Mouse (Mus musculus): Measurements from ENCODE around the gene Zscan22. TPM values are rescaled to one million over a fixed set of nuclear protein-coding genes. Genes with fewer than 3 reads are reported as not detected.
A peak's percentile ranks its signal among the peaks of the same experiment; 100 is the strongest.
"Not testable (repeated sequence)": the region's sequence is repeated elsewhere in the genome, so short reads cannot be mapped to it uniquely, and the experiment has no call there.

Gene Zscan22
- polyA plus RNA-seq, 1 experiment = 12.5 TPM

DNA sequence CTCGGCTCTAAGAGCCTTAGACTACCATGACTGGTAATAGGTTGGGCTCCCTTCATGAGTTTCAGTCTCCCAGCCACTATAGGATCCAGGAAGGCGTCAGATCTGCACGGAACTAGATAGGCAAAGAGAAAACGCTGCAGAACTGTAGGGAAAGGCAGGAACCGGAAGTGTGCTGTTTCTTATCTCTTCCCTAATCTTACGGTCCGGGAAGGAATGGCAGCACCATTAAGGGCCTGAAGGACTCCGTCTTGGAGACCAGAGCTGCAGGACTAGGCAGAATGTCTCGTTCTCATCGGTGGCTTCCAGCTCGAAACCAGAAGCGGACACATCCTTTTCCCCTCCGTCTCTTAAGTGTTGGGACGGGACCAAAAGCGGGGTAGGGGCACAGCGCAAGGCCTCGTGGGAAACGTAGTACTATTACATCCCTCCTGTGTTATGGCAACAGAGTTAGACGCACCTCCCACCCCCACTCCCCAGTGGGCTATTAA lies 12.6 kb downstream of the Zscan22 start:
- no peaks in the 10 kb centered on the region for H3K27me3 ChIP-seq (replicated peaks; ENCODE audit: control insufficient read depth, insufficient read depth, low read length)
- H3K27ac ChIP-seq (ENCODE audit: insufficient read depth, low read depth, low read length) = peak overlapping the region; percentile 59
- no peak for TF ChIP-seq CTCF (conservative IDR thresholded peaks at IDR 0.05; ENCODE audit: insufficient read depth, insufficient read length, low read depth, low read length)
- peak; percentile 26 for TF ChIP-seq POLR2A (IDR thresholded peaks at IDR 0.05; ENCODE audit: low read depth, low read length)
- WGBS = 7% methylated on average over 19 of the region's 19 CpGs
- H3K4me1 ChIP-seq (ENCODE audit: control insufficient read depth, insufficient read depth, low read length) = peaks cover 3% of the 10 kb centered on the region; the same call in 1 of the 2 replicates
- H3K36me3 ChIP-seq (ENCODE audit: control insufficient read depth, insufficient read depth, low read length) = no peaks in the 10 kb centered on the region
- peak overlapping the region; percentile 59 for H3K4me3 ChIP-seq (ENCODE audit: insufficient read depth, low read depth, low read length)
- DNase-seq = peak; percentile 69

DNA sequence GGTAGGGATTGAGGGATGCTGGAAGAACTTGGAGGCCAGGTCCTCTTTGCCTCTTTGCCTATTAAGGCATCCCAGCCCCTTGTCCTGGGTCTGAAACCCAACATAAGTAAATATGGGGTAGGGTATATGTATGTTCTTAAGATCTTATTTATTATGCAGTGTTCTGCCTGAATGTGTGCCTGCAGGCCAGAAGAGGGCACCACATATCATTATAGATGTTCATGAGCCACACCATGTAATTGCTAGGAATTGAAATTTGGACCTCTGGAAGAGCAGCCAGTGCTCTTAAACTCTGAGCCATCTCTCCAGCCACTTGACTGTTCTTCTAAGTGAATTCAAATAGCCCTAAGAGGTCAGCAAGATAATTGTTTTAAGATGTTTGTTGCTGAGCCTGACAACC lies 15.9 kb downstream of the Zscan22 start:
- Histone ChIP-seq H3K4me3 (ENCODE audit: insufficient read depth, low read depth, low read length) (no peak overlapping the region), H3K4me1 (ENCODE audit: control insufficient read depth, insufficient read depth, low read length) (peaks cover 3% of the 10 kb centered on the region; the same call in 1 of the 2 replicates), H3K27ac (ENCODE audit: insufficient read depth, low read depth, low read length) (no peak overlapping the region), H3K27me3 (replicated peaks; ENCODE audit: control insufficient read depth, insufficient read depth, low read length) (no peaks in the 10 kb centered on the region), H3K36me3 (ENCODE audit: control insufficient read depth, insufficient read depth, low read length) (no peaks in the 10 kb centered on the region)
- no peak for TF ChIP-seq POLR2A (IDR thresholded peaks at IDR 0.05; ENCODE audit: low read depth, low read length)
- TF ChIP-seq CTCF (conservative IDR thresholded peaks at IDR 0.05; ENCODE audit: insufficient read depth, insufficient read length, low read depth, low read length) = peak; percentile 47
- DNase-seq = peak; percentile 31

DNA sequence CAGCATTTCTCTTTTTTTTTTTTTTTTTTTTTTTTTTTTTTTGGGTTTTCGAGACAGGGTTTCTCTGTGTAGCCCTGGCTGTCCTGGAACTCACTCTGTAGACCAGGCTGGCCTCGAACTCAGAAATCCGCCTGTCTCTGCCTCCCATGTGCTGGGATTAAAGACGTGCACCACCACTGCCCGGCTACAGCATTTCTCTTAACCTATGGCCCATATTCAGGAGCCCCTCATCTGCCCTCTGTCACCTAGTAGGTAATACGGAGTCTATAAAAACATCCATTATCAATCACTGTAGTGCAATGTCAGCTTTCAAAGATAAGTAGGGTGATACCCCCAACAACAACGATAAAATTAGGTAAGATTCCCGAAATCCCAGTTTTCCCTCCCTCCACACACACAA lies 22.9 kb downstream of the Zscan22 start:
- not testable (repeated sequence) for DNase-seq; H3K4me1 ChIP-seq (ENCODE audit: control insufficient read depth, insufficient read depth, low read length); H3K4me3 ChIP-seq (ENCODE audit: insufficient read depth, low read depth, low read length); H3K36me3 ChIP-seq (ENCODE audit: control insufficient read depth, insufficient read depth, low read length); H3K27me3 ChIP-seq (replicated peaks; ENCODE audit: control insufficient read depth, insufficient read depth, low read length); H3K27ac ChIP-seq (ENCODE audit: insufficient read depth, low read depth, low read length)
- WGBS = 85% methylated on average over 7 of the region's 8 CpGs

DNA sequence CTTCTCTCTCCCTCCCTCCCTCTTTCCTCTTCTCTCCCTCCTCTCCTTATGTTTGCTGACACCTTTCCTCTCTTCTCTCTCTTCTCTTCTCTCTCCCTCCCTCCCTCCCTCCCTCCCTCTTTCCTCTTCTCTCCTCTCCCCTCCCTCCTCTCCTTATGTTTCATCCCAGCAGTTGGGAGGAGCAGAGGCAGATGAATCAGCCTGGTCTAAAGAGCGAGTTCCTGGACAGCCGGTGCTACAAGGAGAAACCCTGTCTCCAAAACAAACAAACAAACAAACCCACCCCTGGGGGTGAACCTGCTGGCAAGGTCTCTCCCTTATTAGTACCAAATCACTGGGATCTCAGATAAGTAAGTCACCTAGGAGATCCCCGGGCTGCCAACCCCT lies 23.7 kb downstream of the Zscan22 start:
- no peak for TF ChIP-seq POLR2A (IDR thresholded peaks at IDR 0.05; ENCODE audit: low read depth, low read length)
- TF ChIP-seq CTCF (conservative IDR thresholded peaks at IDR 0.05; ENCODE audit: insufficient read depth, insufficient read length, low read depth, low read length) = no peak
- no peak for DNase-seq

DNA sequence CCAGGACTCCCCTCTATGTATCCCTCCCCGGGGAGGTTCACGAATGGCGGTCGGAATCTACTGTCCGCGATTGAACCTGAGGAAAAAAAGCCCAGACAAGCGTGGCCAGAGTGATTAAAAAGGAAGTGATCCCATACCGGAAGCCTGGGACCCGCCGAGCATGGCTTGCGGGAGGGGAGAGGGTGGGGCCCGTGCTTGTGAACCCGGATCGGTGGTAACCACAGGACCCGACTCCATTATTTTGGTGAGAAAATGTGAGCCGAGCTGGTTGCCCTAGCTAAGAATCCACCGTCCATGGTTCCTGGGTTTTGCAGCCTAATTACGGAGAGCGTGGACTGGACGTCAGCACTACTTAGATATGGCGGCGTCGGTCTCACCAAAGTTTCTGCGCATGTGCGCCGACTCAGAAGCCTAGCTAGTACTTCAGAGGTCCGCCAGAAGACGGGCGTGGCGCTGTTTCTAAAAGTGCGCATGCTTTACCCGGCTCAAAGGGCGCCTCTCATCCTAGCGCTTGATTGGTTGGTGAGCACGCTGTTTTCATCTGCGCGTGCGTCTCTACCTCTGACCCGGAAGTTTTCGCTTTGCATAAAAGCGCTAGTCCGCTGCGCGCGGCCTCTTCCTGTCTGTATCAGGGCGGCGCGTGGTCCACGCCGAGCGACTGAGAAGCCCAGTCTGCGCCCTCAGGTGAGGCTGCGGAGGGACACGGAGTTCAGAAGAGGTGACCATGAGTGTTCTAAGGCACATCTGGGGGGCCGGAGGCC lies 24.3 kb downstream of the Zscan22 start, which contains the start of gene Rps5:
Gene Rps5, plus strand, starts transcription at position 586 of the 761 bp plus-strand sequence.
- H3K27me3 ChIP-seq (replicated peaks; ENCODE audit: control insufficient read depth, insufficient read depth, low read length) = no peaks in the 10 kb centered on the region
- TF ChIP-seq POLR2A (IDR thresholded peaks at IDR 0.05; ENCODE audit: low read depth, low read length) = peak; percentile 75
- TF ChIP-seq CTCF (conservative IDR thresholded peaks at IDR 0.05; ENCODE audit: insufficient read depth, insufficient read length, low read depth, low read length) = peak; percentile 77
- peaks cover 8% of the 10 kb centered on the region for H3K4me1 ChIP-seq (ENCODE audit: control insufficient read depth, insufficient read depth, low read length)
- H3K36me3 ChIP-seq (ENCODE audit: control insufficient read depth, insufficient read depth, low read length) = peaks cover 3% of the 10 kb centered on the region; the same call in 1 of the 2 replicates
- H3K27ac ChIP-seq (ENCODE audit: insufficient read depth, low read depth, low read length) = peak within 1 kb of the TSS; percentile 80
- peak within 1 kb of the TSS; percentile 90 for H3K4me3 ChIP-seq (ENCODE audit: insufficient read depth, low read depth, low read length)
- peak; percentile 99 for DNase-seq
- under 1% methylated on average over 55 of the region's 55 CpGs for WGBS

More for the DNA sequence above, 23.7 kb downstream of the Zscan22 start:
- H3K27ac ChIP-seq (ENCODE audit: insufficient read depth, low read depth, low read length) = peak overlapping the region; percentile 80
- H3K4me1 ChIP-seq (ENCODE audit: control insufficient read depth, insufficient read depth, low read length) = peaks cover 8% of the 10 kb centered on the region
- no peaks in the 10 kb centered on the region for H3K27me3 ChIP-seq (replicated peaks; ENCODE audit: control insufficient read depth, insufficient read depth, low read length)
- H3K4me3 ChIP-seq (ENCODE audit: insufficient read depth, low read depth, low read length) = peak overlapping the region; percentile 68
- peaks cover 3% of the 10 kb centered on the region; the same call in 1 of the 2 replicates for H3K36me3 ChIP-seq (ENCODE audit: control insufficient read depth, insufficient read depth, low read length)
- WGBS = 2% methylated on average over 3 of the region's 3 CpGs

DNA sequence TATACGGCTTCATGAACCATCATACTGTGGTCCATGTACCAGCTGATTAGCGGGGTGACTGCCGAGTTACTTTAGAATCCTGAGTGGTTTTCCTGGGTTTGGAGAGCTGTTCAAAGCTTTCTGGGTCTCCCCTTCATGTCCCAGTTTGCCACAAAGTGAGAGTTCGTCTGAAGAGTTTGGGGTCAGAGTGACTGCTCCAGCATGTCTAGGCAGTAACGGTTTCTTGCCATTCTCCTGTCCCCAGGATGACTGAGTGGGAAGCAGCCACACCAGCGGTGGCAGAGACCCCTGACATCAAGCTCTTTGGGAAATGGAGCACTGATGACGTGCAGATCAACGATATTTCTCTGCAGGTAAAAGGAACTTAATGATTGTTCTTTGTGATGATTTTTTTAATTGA lies 25.1 kb downstream of the Zscan22 start:
- H3K27ac ChIP-seq (ENCODE audit: insufficient read depth, low read depth, low read length) = no peak overlapping the region
- peaks cover 3% of the 10 kb centered on the region; the same call in 1 of the 2 replicates for H3K36me3 ChIP-seq (ENCODE audit: control insufficient read depth, insufficient read depth, low read length)
- 1% methylated on average over 8 of the region's 8 CpGs for WGBS
- peak overlapping the region; percentile 90 for H3K4me3 ChIP-seq (ENCODE audit: insufficient read depth, low read depth, low read length)
- no peaks in the 10 kb centered on the region for H3K27me3 ChIP-seq (replicated peaks; ENCODE audit: control insufficient read depth, insufficient read depth, low read length)
- peaks cover 8% of the 10 kb centered on the region for H3K4me1 ChIP-seq (ENCODE audit: control insufficient read depth, insufficient read depth, low read length)
- TF ChIP-seq CTCF (conservative IDR thresholded peaks at IDR 0.05; ENCODE audit: insufficient read depth, insufficient read length, low read depth, low read length) = no peak
- no peak for TF ChIP-seq POLR2A (IDR thresholded peaks at IDR 0.05; ENCODE audit: low read depth, low read length)
- no peak for DNase-seq

DNA sequence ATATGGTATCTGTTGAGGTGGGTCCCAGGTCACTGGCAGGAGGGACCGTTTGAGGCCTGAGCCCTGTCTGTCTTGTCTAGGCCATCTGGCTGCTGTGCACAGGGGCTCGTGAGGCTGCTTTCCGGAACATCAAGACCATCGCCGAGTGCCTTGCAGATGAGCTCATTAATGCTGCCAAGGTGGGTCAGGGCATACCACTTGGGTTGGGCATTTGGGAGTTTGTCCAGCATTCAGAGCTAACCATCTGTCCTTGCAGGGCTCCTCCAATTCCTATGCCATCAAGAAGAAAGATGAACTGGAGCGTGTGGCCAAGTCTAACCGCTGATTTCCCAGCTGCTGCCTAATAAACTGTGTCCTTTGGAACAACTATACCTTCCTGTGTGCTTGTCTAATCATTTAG lies 28.7 kb downstream of the Zscan22 start:
- TF ChIP-seq POLR2A (IDR thresholded peaks at IDR 0.05; ENCODE audit: low read depth, low read length) (no peak), CTCF (conservative IDR thresholded peaks at IDR 0.05; ENCODE audit: insufficient read depth, insufficient read length, low read depth, low read length) (no peak)
- Histone ChIP-seq H3K27ac (ENCODE audit: insufficient read depth, low read depth, low read length) (no peak overlapping the region), H3K27me3 (replicated peaks; ENCODE audit: control insufficient read depth, insufficient read depth, low read length) (no peaks in the 10 kb centered on the region), H3K4me3 (ENCODE audit: insufficient read depth, low read depth, low read length) (no peak overlapping the region), H3K36me3 (ENCODE audit: control insufficient read depth, insufficient read depth, low read length) (peaks cover 3% of the 10 kb centered on the region; the same call in 1 of the 2 replicates), H3K4me1 (ENCODE audit: control insufficient read depth, insufficient read depth, low read length) (peaks cover 8% of the 10 kb centered on the region)
- DNase-seq = no peak
- 83% methylated on average over 7 of the region's 7 CpGs for WGBS
